Mouse (Mus musculus) embryo, embryonic 10 days (tissue): ENCODE measurements at regions not wholly inside any gene's neighbourhood (a gene's known extent, or its start where the extent isn't known, plus 50 kb on each side); places are given as distances from the start of the nearest gene placed in this dataset.

Source experiments
- DNase-seq: peaks from one replicate; pipeline ENCODE4 v3.0.0-alpha.2; 2015; ENCODE audit warnings: low spot score

DNA sequence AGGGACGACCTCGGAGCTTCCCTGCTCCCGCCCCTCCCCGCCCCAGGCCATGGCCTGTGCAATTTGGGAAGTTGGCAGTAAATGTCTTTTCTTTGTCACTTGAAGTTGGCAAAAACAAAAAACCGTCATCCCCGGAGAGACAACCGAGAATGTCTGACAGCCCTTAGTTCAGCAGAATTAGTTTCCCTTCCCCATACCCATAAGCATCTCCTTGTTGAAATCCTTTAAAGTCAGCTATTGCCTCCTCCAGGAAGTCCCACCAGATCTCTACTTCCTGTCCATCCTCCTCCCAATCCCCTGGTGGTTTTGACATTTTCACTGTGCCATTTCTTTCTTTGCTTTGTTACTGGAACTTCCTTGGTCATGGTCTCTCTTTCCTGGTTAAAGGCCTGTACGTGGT is 54.8 kb downstream of the Foxb1 start:
- no peak for DNase-seq

GRCm38 (mm10) chr9:69705071-69705470 is 55.7 kb downstream of the Foxb1 start:
- no peak for DNase-seq

DNA sequence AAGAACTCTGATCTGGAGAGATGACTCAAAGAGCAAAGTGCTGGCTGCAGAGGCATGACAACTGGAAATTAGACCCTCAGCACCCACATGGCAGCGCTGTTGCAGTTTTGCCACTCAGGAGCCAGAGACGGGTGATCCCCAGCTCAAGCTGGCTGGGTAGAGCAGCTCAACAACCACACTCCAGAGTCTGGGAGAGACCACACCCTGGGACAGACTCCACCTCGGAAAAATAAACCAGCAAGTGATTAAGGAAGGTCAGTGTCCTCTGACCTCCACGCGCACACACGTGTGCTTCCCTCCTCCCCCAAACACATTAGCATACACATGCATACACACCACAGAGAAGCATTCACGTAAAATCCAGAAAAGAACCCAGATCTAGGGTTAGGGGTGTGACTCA is 57.0 kb downstream of the Foxb1 start:
- no peak for DNase-seq

DNA sequence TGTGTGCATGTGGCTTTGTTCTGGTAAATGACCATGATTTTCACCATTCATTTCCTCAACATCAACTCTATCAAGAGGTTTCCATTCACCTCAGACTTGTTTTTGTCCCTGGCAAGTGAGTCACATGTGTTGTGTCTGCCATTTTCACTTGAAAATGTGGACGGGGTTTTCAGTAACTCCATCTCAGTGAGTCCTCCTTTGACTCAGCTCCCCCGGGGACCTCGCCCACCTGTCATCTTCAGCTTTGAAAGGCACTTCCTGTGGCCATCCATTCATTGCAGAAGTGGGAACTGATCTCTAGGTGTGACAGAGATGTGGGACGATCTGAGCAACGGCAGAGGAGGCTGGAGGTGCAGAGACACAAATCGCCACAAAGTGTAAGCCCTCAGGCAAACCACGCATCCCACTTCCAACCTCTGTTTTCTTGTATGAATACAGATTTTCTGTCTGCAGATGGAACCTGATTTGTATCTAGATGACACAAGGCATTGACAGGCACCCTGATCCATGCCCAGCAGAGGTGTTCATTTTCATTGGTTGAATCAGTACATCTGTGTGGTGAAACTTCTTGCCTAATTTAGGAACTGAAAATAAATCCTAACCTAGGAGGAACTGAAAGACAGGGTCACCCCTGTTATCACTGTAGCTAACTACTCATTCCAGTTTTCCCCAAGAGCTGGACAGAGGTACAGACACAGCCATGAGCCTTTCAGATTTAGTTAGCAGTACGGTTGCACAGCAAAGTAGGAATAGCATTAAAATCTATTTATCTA is 58.4 kb downstream of the Foxb1 start:
- DNase-seq = no peak

DNA sequence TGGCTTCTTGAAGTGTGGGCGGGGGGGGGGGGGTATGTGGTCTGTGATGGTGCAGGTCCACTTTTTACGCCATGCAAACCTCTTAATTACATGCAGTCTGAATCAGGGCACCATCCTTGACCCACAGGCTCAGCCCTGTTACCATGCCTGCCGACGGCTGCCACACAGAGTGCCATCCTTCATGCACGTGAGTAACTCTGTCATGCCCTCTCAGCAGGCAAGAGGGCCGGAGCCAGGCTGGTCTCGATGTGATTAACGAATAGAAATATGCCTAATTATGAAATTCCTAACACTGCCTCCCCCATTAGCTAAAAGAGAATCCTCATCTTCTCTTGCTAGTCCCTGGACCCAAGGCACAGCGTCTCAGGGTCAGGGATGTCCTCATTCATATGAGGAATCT is 60.0 kb downstream of the Foxb1 start:
- DNase-seq = no peak

DNA sequence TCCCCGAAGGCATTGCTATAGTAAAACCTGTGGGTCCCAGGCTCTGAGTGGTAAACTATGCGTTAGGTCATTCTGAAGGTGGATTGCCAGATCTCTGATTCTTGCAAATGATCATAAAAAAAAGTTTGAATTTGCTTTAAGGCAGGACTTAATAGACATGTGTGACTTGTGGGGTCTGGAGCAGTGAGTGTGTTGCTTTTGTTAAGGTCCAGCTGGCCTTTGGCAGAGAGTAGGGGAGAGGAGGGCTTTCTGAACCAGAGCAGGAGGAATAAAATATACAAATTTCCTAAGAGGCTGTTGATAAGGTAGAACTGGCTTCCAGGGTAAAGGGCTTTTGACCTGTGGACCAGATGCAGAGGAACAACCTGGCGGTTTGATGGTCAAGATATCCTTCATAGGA is 69.0 kb downstream of the Foxb1 start:
- DNase-seq = no peak

DNA sequence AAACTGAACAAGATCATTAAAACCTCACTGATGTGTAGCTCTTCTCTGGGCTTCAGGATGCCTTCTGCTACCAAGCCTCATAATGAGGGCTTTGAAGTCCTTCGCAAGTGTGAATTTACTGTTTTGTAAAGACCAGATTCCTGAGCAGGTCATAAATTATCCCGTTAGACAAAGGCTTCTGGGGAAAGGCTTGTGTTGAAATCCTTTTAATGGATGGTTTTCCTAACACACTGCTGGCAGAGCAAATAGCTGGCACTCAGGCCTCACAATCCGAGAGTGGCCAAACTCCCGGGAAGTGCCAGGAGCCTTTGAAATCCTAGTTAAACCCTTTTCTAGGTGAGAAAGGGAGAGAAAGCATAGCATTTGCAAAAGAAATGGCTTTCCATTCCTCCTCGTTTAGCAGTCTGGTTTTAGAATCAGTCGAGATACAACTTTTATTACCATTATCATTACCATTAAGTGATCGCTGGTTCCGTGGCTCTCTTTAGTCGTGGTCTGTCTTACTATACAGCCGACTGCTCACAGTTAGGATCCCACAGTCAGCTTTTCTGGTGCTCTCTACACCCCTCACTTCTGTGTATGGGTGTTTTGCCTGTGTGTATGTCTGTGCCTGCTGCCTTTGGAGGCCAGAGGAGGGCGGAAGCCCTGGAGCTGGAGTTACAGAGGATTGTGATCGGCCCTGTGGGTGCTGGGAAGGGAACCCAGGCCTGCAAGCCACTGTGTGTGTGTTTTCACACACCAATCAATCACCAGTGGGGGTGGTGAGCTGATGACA is 73.2 kb downstream of the Foxb1 start:
- peak; percentile 56 for DNase-seq

GRCm38 (mm10) chr9:69686766-69687165 is 74.0 kb downstream of the Foxb1 start:
- DNase-seq = no peak

GRCm38 (mm10) chr9:69685630-69686029 is 75.1 kb downstream of the Foxb1 start:
- no peak for DNase-seq

DNA sequence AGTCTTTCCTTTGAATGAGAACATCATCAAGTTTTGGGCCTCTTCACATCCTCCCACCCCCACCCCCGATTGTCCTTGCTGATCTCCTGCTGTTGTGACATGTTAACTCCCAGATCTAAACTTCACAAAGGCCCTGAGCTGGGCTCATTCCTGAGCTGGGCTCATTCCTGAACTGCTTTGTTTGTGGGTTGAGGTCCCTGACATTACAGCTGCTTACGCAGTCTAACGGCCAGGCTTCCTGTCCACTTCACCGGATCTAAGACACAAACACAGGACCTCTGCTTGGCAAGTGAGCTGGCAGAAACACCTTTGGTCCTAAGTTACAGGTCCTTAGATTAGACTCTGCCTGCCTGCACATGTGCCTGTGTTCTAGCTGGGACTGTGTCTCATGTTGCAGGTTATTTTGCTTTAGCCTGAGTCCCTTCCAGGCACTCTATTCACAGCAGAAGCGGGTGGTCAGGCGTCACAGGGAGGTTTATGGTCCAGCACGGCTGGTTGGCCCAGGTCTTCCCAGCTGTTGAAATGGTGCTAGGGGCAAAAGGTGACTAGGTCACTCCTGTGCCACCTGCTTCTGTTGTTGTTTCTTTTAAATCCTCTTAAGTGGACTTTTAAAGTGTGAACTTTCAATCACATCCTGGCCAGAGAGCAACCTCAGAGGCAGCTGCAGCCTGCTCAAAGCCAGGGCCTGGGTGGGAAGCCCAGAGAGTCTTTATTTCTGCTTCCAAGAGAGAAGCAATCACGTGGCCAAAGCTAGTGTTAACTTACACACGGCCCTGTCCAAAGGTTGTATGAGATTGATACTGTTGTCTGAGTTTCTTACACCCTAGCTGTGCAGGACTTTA is 79.1 kb downstream of the Foxb1 start:
- peak; percentile 74 for DNase-seq

DNA sequence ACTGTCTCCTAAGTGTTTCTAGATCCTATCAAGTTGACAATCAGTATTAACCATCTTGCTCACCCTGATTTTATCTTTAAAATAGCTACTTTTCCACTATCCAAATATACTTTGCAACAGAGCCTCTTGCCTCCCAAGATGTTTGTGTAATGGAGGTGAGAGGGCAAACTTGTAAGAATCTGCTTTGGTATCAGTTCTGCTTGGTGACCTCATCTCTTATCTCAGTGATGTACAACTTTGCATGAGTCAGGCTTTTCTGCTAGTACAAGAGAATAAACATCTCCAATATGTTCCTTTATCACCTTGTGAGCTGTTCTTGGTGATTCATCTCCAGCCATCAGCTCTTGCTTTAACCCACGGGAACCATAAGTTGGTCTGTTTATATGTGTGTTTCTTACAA is 82.1 kb downstream of the Foxb1 start:
- DNase-seq = no peak

- no peak for DNase-seq
Measured at GRCm38 (mm10) chr9:69673463-69674105, 87.2 kb downstream of the Foxb1 start.

GRCm38 (mm10) chr9:69672657-69673462 is 87.9 kb downstream of the Foxb1 start:
- no peak for DNase-seq

GRCm38 (mm10) chr9:69671199-69671598 is 89.5 kb downstream of the Foxb1 start:
- no peak for DNase-seq

- DNase-seq = peak; percentile 69
Measured at GRCm38 (mm10) chr9:69670551-69671044, 90.1 kb downstream of the Foxb1 start.

DNA sequence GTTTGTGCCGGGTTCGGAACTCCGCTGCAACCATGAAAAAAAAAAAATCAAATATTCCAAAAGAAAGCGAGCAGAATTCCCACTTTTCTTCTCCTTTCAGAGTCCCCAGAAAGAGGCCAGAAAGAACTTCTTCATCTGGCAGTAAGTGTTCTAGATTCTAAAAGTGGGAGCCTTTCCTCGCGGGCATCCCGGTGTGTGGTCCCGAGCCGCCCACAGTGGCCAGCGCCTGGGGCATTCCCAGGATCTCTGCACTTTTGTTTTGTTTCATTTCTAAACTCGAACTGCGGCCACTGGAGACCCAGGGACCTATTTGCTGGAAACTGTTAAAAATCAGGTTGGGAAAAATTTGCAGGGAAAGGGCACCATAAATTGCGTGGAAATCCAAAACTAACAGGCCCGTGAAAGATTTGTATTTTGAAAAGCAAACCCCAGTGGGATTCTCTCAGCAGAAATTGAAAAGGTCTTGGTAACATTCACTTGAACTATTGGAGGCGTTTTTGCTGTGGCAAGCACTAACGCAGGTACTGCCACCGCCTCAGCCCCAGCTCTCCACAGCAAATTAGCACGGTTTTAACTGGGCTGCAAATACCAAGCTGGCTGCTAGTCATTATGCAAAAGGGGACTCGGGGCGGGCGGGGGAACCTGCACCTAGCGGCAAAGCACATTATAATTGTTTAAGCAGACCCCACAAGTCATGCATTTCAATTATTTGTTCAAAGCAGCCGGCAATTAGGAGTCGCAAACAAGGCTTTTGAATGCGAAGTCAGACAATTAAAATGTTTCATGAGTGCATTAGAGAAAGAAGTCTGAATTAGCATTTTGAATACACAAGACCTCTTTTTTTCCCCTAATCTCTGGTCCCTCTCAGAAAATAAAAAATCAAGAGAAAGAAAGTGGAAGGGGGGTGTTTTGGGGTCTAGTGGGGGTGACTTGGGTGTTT is 90.9 kb downstream of the Foxb1 start:
- DNase-seq = peak; percentile 57

DNA sequence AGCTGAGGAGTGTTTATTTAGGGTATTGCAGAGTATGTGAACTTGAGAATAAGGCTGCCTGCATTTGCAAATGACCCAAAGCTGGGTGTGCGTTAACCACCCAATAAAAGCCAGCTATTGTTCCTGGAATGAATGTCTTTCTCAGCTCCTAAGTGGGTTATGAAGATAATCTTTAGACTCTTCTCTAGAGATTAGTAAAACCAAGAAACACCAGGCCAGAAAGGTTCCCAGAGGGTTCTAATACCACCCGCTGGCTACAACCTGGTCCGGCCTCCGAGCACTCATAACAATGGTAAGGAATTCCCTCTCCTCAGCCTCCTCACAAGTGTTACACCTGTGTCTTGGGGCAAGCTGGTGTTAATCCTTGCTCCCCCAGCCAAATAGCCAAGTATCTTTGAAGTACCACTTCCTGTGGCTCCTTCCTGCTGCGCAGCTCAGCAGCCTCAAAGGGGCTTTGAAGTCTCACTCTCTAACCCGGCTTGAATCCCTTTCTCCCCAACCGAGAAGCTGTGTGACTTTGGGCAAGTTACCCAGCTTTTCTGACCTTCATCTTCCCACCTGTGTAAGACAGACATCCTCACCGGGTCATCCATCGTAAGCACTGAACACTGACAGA is 92.2 kb downstream of the Foxb1 start:
- no peak for DNase-seq

GRCm38 (mm10) chr9:69667064-69667533 is 93.6 kb downstream of the Foxb1 start:
- DNase-seq = no peak

GRCm38 (mm10) chr9:69664201-69664600 is 96.5 kb downstream of the Foxb1 start:
- no peak for DNase-seq
